Mouse (Mus musculus) heart, embryonic 11.5 days (tissue): ENCODE results near the gene Gm28374. TPM values are rescaled to one million over a fixed set of nuclear protein-coding genes. Genes with fewer than 3 reads are reported as not detected.

Experiments
- ATAC-seq: fragments of 200-750 bp; cut with Nextera tagmentation; replicated peaks from 2 replicates; pipeline ENCODE4 v1.8.0; 2017; ENCODE audit warnings: moderate library complexity; ENCODE audit not compliant: insufficient number of reproducible peaks, low FRiP score, low TSS enrichment
- H3K27ac ChIP-seq: fragments of 300-500 bp; sonication (generic); 2 replicates; pipeline ENCODE4 v1.5.1; 2014; ENCODE audit warnings: mild to moderate bottlenecking, low read depth, low read length
- H3K27me3 ChIP-seq: fragments of 300-500 bp; sonication (generic); 2 replicates; pipeline ENCODE4 v1.6.1; 2014; ENCODE audit warnings: mild to moderate bottlenecking, low read length, mixed read lengths; ENCODE audit not compliant: control insufficient read depth, insufficient read depth
- H3K36me3 ChIP-seq: fragments of 300-500 bp; sonication (generic); 2 replicates; pipeline ENCODE4 v1.6.1; 2014; ENCODE audit warnings: mild to moderate bottlenecking, low read length, moderate library complexity, mixed read lengths; ENCODE audit not compliant: control insufficient read depth, insufficient read depth
- H3K4me1 ChIP-seq: fragments of 300-500 bp; sonication (generic); 2 replicates; pipeline ENCODE4 v1.6.1; 2014; ENCODE audit warnings: low read length; ENCODE audit not compliant: control insufficient read depth, insufficient read depth
- H3K4me2 ChIP-seq: fragments of 300-500 bp; sonication (generic); 2 replicates; pipeline ENCODE4 v1.6.1; 2014; ENCODE audit warnings: mild to moderate bottlenecking, moderate library complexity
- H3K4me3 ChIP-seq: fragments of 300-500 bp; sonication (generic); 2 replicates; pipeline ENCODE4 v1.5.1; 2014; ENCODE audit warnings: low read depth, low read length
- H3K9ac ChIP-seq: fragments of 300-500 bp; sonication (generic); 2 replicates; pipeline ENCODE4 v1.6.1; 2014; ENCODE audit warnings: mild to moderate bottlenecking, low read depth, low read length, moderate library complexity
- H3K9me3 ChIP-seq: fragments of 300-500 bp; sonication (generic); replicated peaks from 2 replicates; pipeline ENCODE4 v1.6.1; 2016; ENCODE audit warnings: low read length; ENCODE audit not compliant: control insufficient read depth
- WGBS: fragments of 180-500 bp; shearing (Covaris S2); extraction: QIAGEN DNeasy Blood & Tissue Kit; methylation state at CpG from one replicate; pipeline ENCODE4 v1.1.7; 2014; ENCODE audit not compliant: insufficient replicate concordance; 5-methylcytosine and 5-hydroxymethylcytosine counted together
- polyA plus RNA-seq: library from polyadenylated mRNA; unstranded; fragments of >200 nt; fragmentation: Nextera tagmentation; extraction: Ambion mirVana; gene quantifications from 2 replicates; pipeline ENCODE4 v1.2.1, GENCODE M21; 2014

Gm28374 gene
- polyA plus RNA-seq, 1 experiment from 2014 or later: 0.36 TPM

DNA sequence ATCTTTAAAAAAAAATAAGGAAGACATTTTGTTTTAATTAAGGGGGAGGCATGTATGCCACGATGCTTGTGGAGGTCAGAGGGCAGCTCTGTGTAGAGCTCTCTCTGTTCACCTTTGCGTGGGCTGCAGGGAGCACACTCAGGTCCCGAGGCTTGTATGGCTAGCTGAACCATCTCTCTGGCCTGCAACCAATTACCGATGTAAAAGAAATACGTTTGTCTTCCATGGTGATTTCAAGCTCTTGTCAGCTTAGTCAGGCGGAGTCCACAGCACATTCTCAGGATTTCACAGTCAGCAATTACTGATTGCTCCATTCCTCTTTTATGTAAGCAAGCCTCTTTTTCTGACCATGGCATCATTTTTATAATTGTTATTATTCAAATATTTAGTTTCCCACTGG is 19.1 kb upstream of the Gm28374 start:
- Histone ChIP-seq H3K27me3 (no peaks in the 10 kb centered on the region), H3K36me3 (no peaks in the 10 kb centered on the region), H3K9ac (no peak overlapping the region), H3K4me2 (no peak overlapping the region), H3K27ac (no peak overlapping the region), H3K4me3 (no peak overlapping the region), H3K4me1 (no peaks in the 10 kb centered on the region), H3K9me3 (no peaks in the 10 kb centered on the region)
- no peak for ATAC-seq
- WGBS: 76% methylated on average over 6 of the region's 6 CpGs

DNA sequence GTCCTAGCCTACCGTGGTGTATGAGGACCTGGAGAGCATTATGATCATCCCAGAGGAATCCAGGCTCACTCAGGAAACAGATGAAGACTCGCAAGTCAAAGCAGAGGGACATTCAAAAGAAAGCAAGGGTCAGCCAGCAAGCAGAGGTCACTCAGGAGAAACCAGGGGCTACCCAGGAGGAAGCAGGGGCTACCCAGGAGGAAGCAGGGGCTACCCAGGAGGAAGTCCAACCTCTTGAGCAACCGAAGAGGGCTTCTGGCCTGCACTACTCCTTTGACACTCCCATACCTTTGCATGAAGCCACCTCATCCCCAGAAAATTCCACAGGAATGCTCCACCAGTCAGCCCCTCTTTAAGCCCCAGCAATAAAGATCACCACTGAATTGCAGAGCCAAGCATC is 15.8 kb upstream of the Gm28374 start:
- no peak for ATAC-seq
- no peak overlapping the region for H3K27ac ChIP-seq
- H3K36me3 ChIP-seq: peaks cover 5% of the 10 kb centered on the region; the same call in 1 of the 2 replicates
- WGBS: 81% methylated on average over 3 of the region's 3 CpGs
- H3K4me1 ChIP-seq: no peaks in the 10 kb centered on the region
- no peak overlapping the region for H3K9ac ChIP-seq
- no peaks in the 10 kb centered on the region for H3K27me3 ChIP-seq
- H3K4me2 ChIP-seq: no peak overlapping the region
- H3K4me3 ChIP-seq: no peak overlapping the region
- H3K9me3 ChIP-seq: no peaks in the 10 kb centered on the region

DNA sequence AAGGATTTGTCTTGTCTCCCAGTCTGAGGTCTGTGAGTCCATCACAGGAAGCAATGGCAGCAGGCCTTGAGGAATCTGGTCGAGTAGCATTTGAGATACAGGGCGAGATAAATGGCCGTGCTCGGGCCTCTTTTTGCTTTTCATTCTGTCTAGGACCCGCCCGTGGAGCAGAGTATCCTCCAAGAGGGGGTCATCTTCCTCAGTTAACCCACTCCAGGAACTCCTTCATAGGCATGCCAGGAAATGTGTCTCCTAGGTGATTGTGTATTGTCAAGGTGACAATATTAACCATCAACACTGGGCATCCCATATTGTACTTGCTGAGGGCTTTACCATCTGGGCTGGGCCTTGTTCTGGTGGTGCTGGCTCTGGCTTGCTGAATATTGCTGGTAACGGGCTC is 12.1 kb upstream of the Gm28374 start, which contains the start of gene AC131692.1:
TSS of gene AC131692.1 (plus strand) at position 301 of the 400 bp plus-strand sequence.
- Histone ChIP-seq H3K36me3 (peaks cover 19% of the 10 kb centered on the region), H3K4me2 (no peak within 1 kb of the TSS), H3K9me3 (no peaks in the 10 kb centered on the region), H3K4me3 (no peak within 1 kb of the TSS), H3K4me1 (no peaks in the 10 kb centered on the region), H3K27ac (no peak within 1 kb of the TSS), H3K27me3 (no peaks in the 10 kb centered on the region), H3K9ac (no peak within 1 kb of the TSS)
- ATAC-seq: no peak
- WGBS: 91% methylated on average over 7 of the region's 7 CpGs

DNA sequence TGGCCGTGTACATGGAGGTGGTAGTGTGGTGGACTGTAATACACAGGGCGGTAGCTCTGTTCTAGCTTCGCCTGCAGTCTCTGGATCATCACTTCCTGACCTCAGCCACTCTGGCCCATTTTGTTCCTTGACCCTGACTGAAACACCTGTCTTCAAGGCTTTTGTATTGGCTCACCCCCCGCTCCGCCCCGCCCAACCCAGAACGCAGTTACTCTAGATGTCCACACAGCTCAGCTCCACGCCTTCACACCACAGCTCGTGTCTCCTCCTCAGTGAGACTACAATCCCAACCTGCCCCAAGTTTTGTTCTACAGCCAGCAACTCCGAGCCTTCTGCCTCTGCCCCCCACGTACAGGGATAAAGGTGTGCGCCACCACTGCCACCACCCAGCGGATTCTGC is 6.8 kb upstream of the Gm28374 start:
- no peak for ATAC-seq
- Histone ChIP-seq H3K4me2 (no peak overlapping the region), H3K9ac (no peak overlapping the region), H3K4me1 (peaks cover 7% of the 10 kb centered on the region), H3K27me3 (no peaks in the 10 kb centered on the region), H3K27ac (no peak overlapping the region), H3K4me3 (no peak overlapping the region), H3K9me3 (no peaks in the 10 kb centered on the region), H3K36me3 (peaks cover 23% of the 10 kb centered on the region)
- 94% methylated on average over 13 of the region's 13 CpGs for WGBS

DNA sequence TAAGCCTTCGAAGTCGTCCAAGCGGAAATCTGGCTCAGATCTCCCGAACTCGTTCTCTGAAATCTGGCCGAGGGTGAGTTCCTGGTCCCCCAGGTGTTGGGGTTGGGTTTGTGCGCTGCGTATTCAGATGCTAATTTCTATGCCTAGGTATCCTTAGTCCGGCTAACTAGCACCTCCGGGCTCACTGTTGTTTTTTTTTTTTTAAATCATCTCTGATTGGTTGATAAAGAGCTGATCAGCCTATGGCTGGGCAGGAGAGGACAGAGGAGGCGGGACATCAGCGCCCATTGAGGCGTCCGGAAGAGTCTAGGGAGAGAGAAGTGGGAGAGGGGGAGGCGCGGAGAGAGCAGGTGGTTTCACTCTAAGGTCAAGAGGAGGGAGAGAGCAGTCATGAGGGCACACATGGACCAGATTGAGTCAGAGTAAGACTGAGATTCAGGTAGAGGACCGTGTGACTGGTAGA is 3.4 kb upstream of the Gm28374 start:
- Histone ChIP-seq H3K9me3 (no peaks in the 10 kb centered on the region), H3K36me3 (peaks cover 23% of the 10 kb centered on the region), H3K4me2 (peak overlapping the region; percentile 94), H3K4me3 (peak overlapping the region; percentile 92), H3K4me1 (peaks cover 11% of the 10 kb centered on the region), H3K27ac (peak overlapping the region; percentile 64), H3K27me3 (no peaks in the 10 kb centered on the region), H3K9ac (peak overlapping the region; percentile 78)
- WGBS: under 1% methylated on average over 17 of the region's 17 CpGs
- peak; percentile 69 for ATAC-seq

DNA sequence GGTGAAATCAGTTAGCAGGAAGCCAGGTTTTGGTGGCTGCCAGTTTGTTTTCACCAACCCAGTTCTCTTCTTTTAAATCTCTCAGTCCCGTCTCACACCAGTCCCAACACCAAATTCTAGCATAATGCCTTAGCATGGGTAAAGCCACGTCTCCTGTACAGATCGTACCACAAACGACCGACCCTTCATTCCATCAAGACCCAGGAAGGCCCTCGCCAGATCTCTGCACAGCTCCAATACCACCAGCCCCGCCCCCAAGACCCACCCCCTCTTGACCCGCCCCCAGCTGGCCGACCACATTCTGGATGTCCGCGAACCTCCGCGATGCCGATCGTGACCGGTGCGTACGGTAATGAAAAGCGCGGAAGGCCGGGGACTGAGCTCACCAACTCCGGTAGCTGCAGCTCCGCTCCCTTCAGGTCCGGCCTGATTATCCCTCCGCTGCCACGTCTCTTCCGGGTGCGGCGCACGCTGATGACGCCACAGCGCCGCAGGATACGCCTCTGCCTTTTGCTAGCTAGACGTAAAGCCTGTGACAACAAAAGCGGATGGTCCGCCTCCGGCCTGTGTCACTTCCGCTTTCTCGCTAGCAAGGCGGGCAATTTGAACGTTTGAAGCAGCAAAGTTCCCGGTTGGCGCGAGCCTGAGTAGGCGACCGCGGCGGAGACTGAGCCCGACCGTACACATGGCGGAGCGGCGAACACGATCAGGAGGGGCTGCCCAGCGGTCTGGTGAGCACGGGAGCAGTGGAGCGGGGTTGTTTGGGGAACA is 2.6 kb upstream of the Gm28374 start, which contains the start of the genes Zfpl1 and Cdca5:
TSS of gene Zfpl1 (minus strand) at position 479 of the 771 bp plus-strand sequence.
TSS of gene Cdca5 (plus strand) at position 506 of the 771 bp plus-strand sequence.
- peak within 1 kb of the TSS; percentile 92 for H3K4me3 ChIP-seq
- H3K9me3 ChIP-seq: no peaks in the 10 kb centered on the region
- WGBS: under 1% methylated on average over 58 of the region's 58 CpGs
- peaks cover 11% of the 10 kb centered on the region for H3K4me1 ChIP-seq
- H3K27ac ChIP-seq: peak within 1 kb of the TSS; percentile 64
- peaks cover 18% of the 10 kb centered on the region for H3K36me3 ChIP-seq
- ATAC-seq: peak; percentile 78
- peak within 1 kb of the TSS; percentile 78 for H3K9ac ChIP-seq
- no peaks in the 10 kb centered on the region for H3K27me3 ChIP-seq
- H3K4me2 ChIP-seq: peak within 1 kb of the TSS; percentile 94

DNA sequence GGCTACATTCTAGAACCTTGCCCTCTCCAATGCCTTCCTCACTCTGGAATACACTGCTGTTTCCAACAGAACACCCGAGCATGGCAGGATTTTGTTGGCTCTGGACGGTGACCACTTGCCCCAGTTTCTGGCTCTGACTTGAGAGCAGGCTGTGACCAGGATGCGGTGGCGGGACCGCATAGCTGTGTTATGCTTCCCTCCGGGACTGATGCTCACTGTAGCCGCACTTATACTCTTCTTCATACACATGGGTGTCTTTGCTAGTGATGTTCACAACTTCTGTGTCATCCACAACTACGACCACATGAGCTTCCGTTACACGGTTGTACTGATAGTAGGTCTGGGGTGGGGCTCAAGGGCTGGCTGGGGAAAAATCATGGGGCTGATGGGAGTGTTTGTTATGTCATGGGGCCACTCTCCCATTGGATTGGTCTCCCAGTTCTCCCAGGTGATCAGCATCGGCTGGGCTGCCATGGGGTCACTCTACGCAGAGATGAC is 2.0 kb downstream of the Gm28374 start, which contains the start of gene Tmem262:
TSS of gene Tmem262 (plus strand) at position 51 of the 498 bp plus-strand sequence.
- no peak within 1 kb of the TSS for H3K27ac ChIP-seq
- 86% methylated on average over 12 of the region's 12 CpGs for WGBS
- no peaks in the 10 kb centered on the region for H3K9me3 ChIP-seq
- H3K9ac ChIP-seq: no peak within 1 kb of the TSS
- no peak for ATAC-seq
- H3K4me1 ChIP-seq: peaks cover 14% of the 10 kb centered on the region
- H3K36me3 ChIP-seq: peaks cover 8% of the 10 kb centered on the region
- no peak within 1 kb of the TSS for H3K4me2 ChIP-seq
- no peaks in the 10 kb centered on the region for H3K27me3 ChIP-seq
- no peak within 1 kb of the TSS for H3K4me3 ChIP-seq

DNA sequence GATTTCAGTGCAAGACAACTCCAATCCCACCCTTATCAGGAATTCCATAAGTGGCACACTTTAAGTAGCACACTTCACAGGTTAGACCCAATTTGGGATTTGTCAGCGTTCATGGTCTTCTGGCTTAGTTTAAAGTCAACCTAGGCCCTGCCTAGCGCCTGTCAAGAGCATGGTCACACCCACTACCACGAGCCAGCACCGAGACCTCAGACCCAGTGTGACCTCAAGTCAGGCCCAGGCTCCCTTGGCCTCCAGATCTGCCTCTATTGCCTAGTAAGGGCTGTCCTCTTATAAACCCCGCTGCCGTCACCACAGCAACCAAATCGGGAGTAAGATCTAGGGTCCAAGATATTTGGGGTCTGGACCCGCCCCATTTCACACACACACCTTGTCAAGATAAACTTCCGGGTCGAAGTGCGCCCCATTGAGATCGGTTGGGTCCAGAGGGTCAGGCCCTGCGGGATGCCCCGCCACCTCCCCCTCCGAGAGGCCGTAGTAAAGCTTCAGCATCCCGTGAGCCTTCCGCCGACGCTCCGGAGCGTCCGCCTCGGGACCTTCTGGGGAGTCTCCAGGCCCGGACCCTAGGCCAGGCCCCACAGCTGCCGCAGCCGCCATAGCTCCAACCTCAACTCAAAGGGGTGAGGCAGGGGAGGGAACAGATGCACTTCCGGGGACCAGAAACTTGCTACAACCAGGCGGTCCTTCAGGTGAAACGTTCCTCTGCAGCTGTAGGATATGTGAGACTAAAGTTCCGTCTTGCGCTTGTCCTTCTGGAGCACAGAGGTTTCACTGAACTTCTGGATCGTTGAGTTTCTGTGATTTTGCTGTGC is 5.3 kb downstream of the Gm28374 start, which contains the start of gene Vps51:
TSS of gene Vps51 (minus strand) at position 668 of the 830 bp plus-strand sequence.
- Histone ChIP-seq H3K4me2 (peak within 1 kb of the TSS; percentile 96), H3K9me3 (no peaks in the 10 kb centered on the region), H3K36me3 (peaks cover 1% of the 10 kb centered on the region), H3K9ac (peak within 1 kb of the TSS; percentile 77), H3K4me1 (peaks cover 6% of the 10 kb centered on the region), H3K4me3 (peak within 1 kb of the TSS; percentile 64), H3K27ac (peak within 1 kb of the TSS; percentile 67), H3K27me3 (no peaks in the 10 kb centered on the region)
- 2% methylated on average over 33 of the region's 33 CpGs for WGBS
- ATAC-seq: peak; percentile 72
